Mouse (Mus musculus) forebrain, embryonic 11.5 days (tissue): ENCODE data around the gene Zfp583. TPM values are rescaled to one million over a fixed set of nuclear protein-coding genes. Genes with fewer than 3 reads are reported as not detected.
"Not testable (repeated sequence)": the region's sequence is repeated elsewhere in the genome, so short reads cannot be mapped to it uniquely, and the experiment has no call there.

Experiments used
- ATAC-seq: fragments of 200-750 bp; cut with Nextera tagmentation; replicated peaks from 2 replicates; pipeline ENCODE4 v1.8.0; 2017; ENCODE audit warnings: moderate TSS enrichment; ENCODE audit not compliant: low FRiP score
- DNase-seq: peaks from one replicate; pipeline ENCODE4 v3.0.0-alpha.2; 2017; ENCODE audit warnings: low spot score
- H3K27ac ChIP-seq: fragments of 300-500 bp; sonication (generic); 2 replicates; pipeline ENCODE4 v1.5.1; 2014; ENCODE audit warnings: low read depth, low read length
- H3K27me3 ChIP-seq: fragments of 300-500 bp; sonication (generic); 2 replicates; pipeline ENCODE4 v1.6.1; 2014; ENCODE audit warnings: mild to moderate bottlenecking, low read length, mixed read lengths; ENCODE audit not compliant: control insufficient read depth, insufficient read depth
- H3K36me3 ChIP-seq: fragments of 300-500 bp; sonication (generic); 2 replicates; pipeline ENCODE4 v1.6.1; 2014; ENCODE audit warnings: mild to moderate bottlenecking, low read length, moderate library complexity, mixed read lengths; ENCODE audit not compliant: control insufficient read depth, insufficient read depth
- H3K4me1 ChIP-seq: fragments of 300-500 bp; sonication (generic); replicated peaks from 2 replicates; pipeline ENCODE4 v1.6.1; 2014; ENCODE audit warnings: low read length, mixed read lengths; ENCODE audit not compliant: control insufficient read depth, insufficient read depth
- H3K4me2 ChIP-seq: fragments of 300-500 bp; sonication (generic); 2 replicates; pipeline ENCODE4 v1.6.1; 2014; ENCODE audit warnings: low read depth, mild to moderate bottlenecking, low read length, moderate library complexity, mixed read lengths; ENCODE audit not compliant: severe bottlenecking
- H3K4me3 ChIP-seq: fragments of 300-500 bp; sonication (generic); 2 replicates; pipeline ENCODE4 v1.5.1; 2014; ENCODE audit warnings: low read depth, low read length
- H3K9ac ChIP-seq: fragments of 300-500 bp; sonication (generic); 2 replicates; pipeline ENCODE4 v1.6.1; 2014; ENCODE audit warnings: low read length
- H3K9me3 ChIP-seq: fragments of 300-500 bp; sonication (generic); 2 replicates; pipeline ENCODE4 v1.6.1; 2016; ENCODE audit warnings: low read length, mixed read lengths; ENCODE audit not compliant: control insufficient read depth
- WGBS: fragments of 180-500 bp; shearing (Covaris S2); extraction: QIAGEN DNeasy Blood & Tissue Kit; methylation state at CpG from one replicate; pipeline ENCODE4 v1.1.7; 2014; 5-methylcytosine and 5-hydroxymethylcytosine counted together
- polyA plus RNA-seq: library from polyadenylated mRNA; unstranded; fragments of >200 nt; fragmentation: Nextera tagmentation; extraction: Ambion mirVana; gene quantifications from 2 replicates; pipeline ENCODE4 v1.2.1, GENCODE M21; 2014

Gene Zfp583
- polyA plus RNA-seq: 5.9 and 6.6 TPM in 2 replicates

- Histone ChIP-seq H3K4me2 (peak within 1 kb of the TSS; percentile 65), H3K4me1 (peaks cover 2% of the 10 kb centered on the region; the same call in 1 of the 2 replicates), H3K36me3 (no peaks in the 10 kb centered on the region), H3K9me3 (no peaks in the 10 kb centered on the region), H3K4me3 (peak within 1 kb of the TSS; percentile 37), H3K27me3 (no peaks in the 10 kb centered on the region), H3K9ac (peak within 1 kb of the TSS; percentile 57), H3K27ac (peak within 1 kb of the TSS; percentile 65)
- ATAC-seq (peak; percentile 93), DNase-seq (peak; percentile 88)
- WGBS: 5% methylated on average over 30 of the region's 31 CpGs
Measured at GRCm38 (mm10) chr7:6331233-6331956, at the start of gene Zfp583. Gene Zfp583 (minus strand): TSS chr7:6331285.

- Histone ChIP-seq H3K4me1 (no peaks in the 10 kb centered on the region; the same call in 1 of the 2 replicates), H3K9me3 (no peaks in the 10 kb centered on the region), H3K27ac (no peak overlapping the region), H3K27me3 (no peaks in the 10 kb centered on the region), H3K4me3 (no peak overlapping the region), H3K9ac (no peak overlapping the region), H3K4me2 (no peak overlapping the region), H3K36me3 (no peaks in the 10 kb centered on the region)
- DNase-seq (no peak), ATAC-seq (no peak)
- 90% methylated on average over 8 of the region's 8 CpGs for WGBS
Measured at GRCm38 (mm10) chr7:6378441-6378840, 47.4 kb upstream of the Zfp583 start.

- no peak for ATAC-seq
Measured at GRCm38 (mm10) chr7:6372993-6373392, 41.9 kb upstream of the Zfp583 start.

GRCm38 (mm10) chr7:6369460-6369859 is 38.4 kb upstream of the Zfp583 start:
- no peak overlapping the region for H3K4me2 ChIP-seq
- 88% methylated on average over 3 of the region's 3 CpGs for WGBS
- DNase-seq (no peak), ATAC-seq (no peak)
- no peaks in the 10 kb centered on the region for H3K36me3 ChIP-seq
- no peaks in the 10 kb centered on the region for H3K27me3 ChIP-seq
- no peaks in the 10 kb centered on the region for H3K9me3 ChIP-seq
- H3K4me1 ChIP-seq: no peaks in the 10 kb centered on the region
- no peak overlapping the region for H3K27ac ChIP-seq
- H3K9ac ChIP-seq: no peak overlapping the region
- no peak overlapping the region for H3K4me3 ChIP-seq

More at GRCm38 (mm10) chr7:6372993-6373392, 41.9 kb upstream of the Zfp583 start:
- H3K9me3 ChIP-seq: no peaks in the 10 kb centered on the region
- no peak overlapping the region for H3K9ac ChIP-seq
- no peak overlapping the region for H3K4me3 ChIP-seq
- no peak overlapping the region for H3K4me2 ChIP-seq
- H3K4me1 ChIP-seq: no peaks in the 10 kb centered on the region
- no peak overlapping the region for H3K27ac ChIP-seq
- no peaks in the 10 kb centered on the region for H3K27me3 ChIP-seq
- no peak for DNase-seq
- no peaks in the 10 kb centered on the region for H3K36me3 ChIP-seq
- 94% methylated on average over 3 of the region's 3 CpGs for whole genome bisulfite sequencing

- H3K36me3 ChIP-seq, H3K27me3 ChIP-seq, H3K4me1 ChIP-seq, H3K9me3 ChIP-seq, H3K4me3 ChIP-seq, ATAC-seq, DNase-seq, H3K9ac ChIP-seq, H3K4me2 ChIP-seq, H3K27ac ChIP-seq: not testable (repeated sequence)
- WGBS: 86% methylated on average over 5 of the region's 5 CpGs
Measured at GRCm38 (mm10) chr7:6368146-6368545, 37.1 kb upstream of the Zfp583 start.

GRCm38 (mm10) chr7:6367185-6367584 is 36.1 kb upstream of the Zfp583 start:
- DNase-seq (no peak), ATAC-seq (no peak)
- Histone ChIP-seq H3K4me2 (no peak overlapping the region), H3K9ac (no peak overlapping the region), H3K27me3 (no peaks in the 10 kb centered on the region), H3K27ac (no peak overlapping the region), H3K4me3 (no peak overlapping the region), H3K36me3 (no peaks in the 10 kb centered on the region), H3K9me3 (no peaks in the 10 kb centered on the region), H3K4me1 (0 out of 2 replicates have a peak, but pooled peaks cover 5% of the 10 kb centered on the region)
- 90% methylated on average over 5 of the region's 5 CpGs for WGBS

GRCm38 (mm10) chr7:6364761-6365160 is 33.7 kb upstream of the Zfp583 start:
- H3K4me2 ChIP-seq: no peak overlapping the region
- no peaks in the 10 kb centered on the region for H3K9me3 ChIP-seq
- no peaks in the 10 kb centered on the region for H3K27me3 ChIP-seq
- H3K4me3 ChIP-seq: no peak overlapping the region
- no peak overlapping the region for H3K27ac ChIP-seq
- H3K9ac ChIP-seq: no peak overlapping the region
- 0 out of 2 replicates have a peak, but pooled peaks cover 5% of the 10 kb centered on the region for H3K4me1 ChIP-seq
- no peak for ATAC-seq
- WGBS: 58% methylated on average over 1 of the region's 1 CpGs
- peak; percentile 31 for DNase-seq
- no peaks in the 10 kb centered on the region for H3K36me3 ChIP-seq

- peak; percentile 83 for ATAC-seq
- peak within 1 kb of the TSS; percentile 32 for H3K4me3 ChIP-seq
- peak within 1 kb of the TSS; percentile 87 for H3K27ac ChIP-seq
- WGBS: under 1% methylated on average over 23 of the region's 23 CpGs
- no peaks in the 10 kb centered on the region for H3K36me3 ChIP-seq
- H3K27me3 ChIP-seq: no peaks in the 10 kb centered on the region
- H3K4me2 ChIP-seq: peak within 1 kb of the TSS; percentile 61
- H3K4me1 ChIP-seq: 0 out of 2 replicates have a peak, but pooled peaks cover 5% of the 10 kb centered on the region
- no peaks in the 10 kb centered on the region for H3K9me3 ChIP-seq
- DNase-seq: peak; percentile 92
- H3K9ac ChIP-seq: peak within 1 kb of the TSS; percentile 58
Measured at GRCm38 (mm10) chr7:6363047-6363488, 32.0 kb upstream of the Zfp583 start, which contains the start of gene Zfp78. Gene Zfp78 (plus strand): TSS chr7:6363280.
